Mouse (Mus musculus): Measurements from ENCODE around the gene Wdr62.
A peak's percentile ranks its signal among the peaks of the same experiment; 100 is the strongest.

Gene Wdr62

DNA sequence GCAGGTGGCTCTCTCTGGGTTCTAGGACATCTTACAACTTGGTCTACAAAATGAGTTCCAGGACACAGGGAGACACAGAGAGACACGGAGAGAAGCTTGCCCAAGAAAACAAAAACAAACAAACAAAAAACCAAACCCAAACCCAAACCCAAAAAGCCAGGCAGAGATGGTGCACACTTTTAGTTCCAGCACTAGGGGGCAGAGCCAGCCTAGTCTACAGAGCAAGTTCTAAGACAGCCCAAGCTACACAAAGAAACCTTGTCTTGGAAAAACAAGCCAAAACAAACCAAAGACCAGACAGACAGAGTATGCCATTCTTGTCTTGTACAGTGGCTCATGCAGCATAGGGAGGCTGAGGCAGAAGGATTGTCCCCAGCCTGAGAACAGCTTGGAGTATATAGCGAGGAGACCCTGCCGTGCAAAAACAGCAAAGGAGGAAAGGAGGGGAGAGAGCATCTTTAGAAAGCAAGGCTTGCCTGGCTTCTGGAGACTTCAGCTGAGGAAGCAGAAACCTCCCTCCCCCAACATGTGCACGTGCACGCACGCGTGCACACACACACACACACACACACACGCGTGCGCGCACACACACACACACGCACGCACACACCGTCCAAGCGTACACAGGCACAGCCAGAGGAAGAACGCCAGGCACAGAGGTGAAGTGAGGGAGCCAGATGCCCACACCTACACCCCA lies 26.0 kb upstream of the Wdr62 start:
- peak; percentile 75 for DNase-seq (ENCODE audit: low read depth)

DNA sequence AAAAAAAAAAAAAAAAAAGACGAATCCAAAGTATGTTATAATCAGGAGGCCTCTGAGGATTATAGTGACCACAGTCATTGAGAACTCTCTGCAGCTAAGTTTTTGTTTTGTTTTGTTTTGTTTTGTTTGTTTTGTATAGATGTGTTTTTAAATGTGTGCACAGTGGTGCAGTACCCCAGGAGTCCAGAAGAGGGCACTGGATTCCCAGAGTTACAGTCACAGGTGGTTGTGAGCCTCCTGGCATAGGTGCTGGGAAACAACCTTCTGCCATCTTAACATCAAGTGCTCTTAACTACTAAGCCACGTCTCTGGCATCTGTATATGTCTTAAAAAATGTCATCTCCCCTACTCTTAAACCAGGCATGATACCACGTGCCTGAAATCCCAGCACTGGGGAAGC lies 20.7 kb upstream of the Wdr62 start:
- DNase-seq (ENCODE audit: low read depth), result peak; percentile 82

- DNase-seq (ENCODE audit: low read depth), result no peak
These were observed 17.0 kb upstream of the Wdr62 start for GRCm38 (mm10) chr7:30297266-30297665.

GRCm38 (mm10) chr7:30296816-30297215 lies 16.6 kb upstream of the Wdr62 start:
- no peak for DNase-seq (ENCODE audit: low read depth)

GRCm38 (mm10) chr7:30295103-30295502 lies 14.9 kb upstream of the Wdr62 start:
- no peak for DNase-seq (ENCODE audit: low read depth)

DNA sequence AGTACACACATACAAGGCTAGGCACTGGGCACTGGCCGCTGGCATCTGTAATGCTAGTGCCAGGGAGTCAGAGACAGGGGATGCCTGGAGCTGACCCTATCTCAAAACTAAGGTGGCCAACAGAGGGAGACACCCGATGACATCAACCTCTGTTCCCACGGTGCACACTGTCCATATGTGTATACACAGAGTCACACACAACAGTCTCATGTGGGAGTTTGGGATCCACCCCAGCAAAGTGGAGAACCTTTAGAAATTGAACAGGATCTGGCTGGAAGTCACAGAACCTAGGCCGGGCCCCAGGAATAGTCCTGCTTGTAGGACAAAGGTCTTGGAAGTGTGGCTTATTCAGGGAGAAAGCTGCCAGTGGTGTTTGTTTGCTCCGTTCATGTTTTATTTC lies 14.1 kb upstream of the Wdr62 start:
- DNase-seq (ENCODE audit: low read depth), result no peak

- DNase-seq (ENCODE audit: low read depth), result no peak
These were observed 13.6 kb upstream of the Wdr62 start for GRCm38 (mm10) chr7:30293795-30294194.

DNA sequence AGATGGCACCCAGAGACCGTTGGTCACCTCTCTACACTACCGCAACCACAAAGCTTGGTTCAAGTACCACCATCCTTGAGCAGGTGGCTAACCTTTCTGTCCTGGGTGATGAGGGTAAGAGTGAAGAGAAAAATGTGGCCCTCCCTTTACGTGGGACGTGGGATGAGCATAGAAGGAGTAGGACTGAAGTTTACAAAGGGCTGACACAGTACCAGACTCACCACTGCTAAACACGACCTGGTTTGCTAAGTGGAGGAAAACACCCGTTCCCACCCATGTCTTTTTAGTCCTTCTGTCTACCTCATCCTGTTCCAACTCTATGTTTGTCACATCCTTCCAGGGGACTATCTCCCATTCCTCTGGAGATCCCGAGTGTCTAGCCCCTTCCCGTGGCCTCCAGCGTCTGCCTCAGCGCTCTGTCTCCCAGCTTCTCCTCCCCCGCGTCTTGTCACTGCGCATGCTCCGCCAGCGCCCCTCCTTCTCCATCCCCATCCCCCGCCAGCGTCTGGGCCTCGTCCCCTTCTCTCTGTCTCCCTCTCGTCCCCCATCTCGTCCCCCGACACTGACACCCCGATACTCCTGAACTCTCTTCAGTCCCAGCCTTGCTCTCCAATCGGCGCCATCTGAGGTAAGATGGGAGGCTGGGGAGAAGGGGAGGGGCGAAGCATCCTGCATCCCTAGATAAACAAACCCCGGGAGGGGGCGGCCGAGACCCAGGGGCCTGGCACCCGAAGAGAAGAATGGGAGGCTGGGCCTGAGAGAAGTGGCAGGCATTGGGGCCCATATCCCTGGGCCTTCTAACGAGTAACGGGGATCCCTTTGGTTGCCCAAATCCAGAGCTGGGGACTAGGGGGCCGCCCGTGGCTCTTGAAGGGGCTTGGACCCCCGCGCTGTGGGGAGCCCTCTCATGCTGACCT lies 11.3 kb upstream of the Wdr62 start, which contains the start of gene Clip3:
Gene Clip3 (plus strand): TSS at position 514 of the 917 bp plus-strand sequence.
- DNase-seq (ENCODE audit: low read depth), result peak; percentile 49

- DNase-seq (ENCODE audit: low read depth), result no peak
These were observed 9.6 kb upstream of the Wdr62 start for GRCm38 (mm10) chr7:30289714-30290399.

DNA sequence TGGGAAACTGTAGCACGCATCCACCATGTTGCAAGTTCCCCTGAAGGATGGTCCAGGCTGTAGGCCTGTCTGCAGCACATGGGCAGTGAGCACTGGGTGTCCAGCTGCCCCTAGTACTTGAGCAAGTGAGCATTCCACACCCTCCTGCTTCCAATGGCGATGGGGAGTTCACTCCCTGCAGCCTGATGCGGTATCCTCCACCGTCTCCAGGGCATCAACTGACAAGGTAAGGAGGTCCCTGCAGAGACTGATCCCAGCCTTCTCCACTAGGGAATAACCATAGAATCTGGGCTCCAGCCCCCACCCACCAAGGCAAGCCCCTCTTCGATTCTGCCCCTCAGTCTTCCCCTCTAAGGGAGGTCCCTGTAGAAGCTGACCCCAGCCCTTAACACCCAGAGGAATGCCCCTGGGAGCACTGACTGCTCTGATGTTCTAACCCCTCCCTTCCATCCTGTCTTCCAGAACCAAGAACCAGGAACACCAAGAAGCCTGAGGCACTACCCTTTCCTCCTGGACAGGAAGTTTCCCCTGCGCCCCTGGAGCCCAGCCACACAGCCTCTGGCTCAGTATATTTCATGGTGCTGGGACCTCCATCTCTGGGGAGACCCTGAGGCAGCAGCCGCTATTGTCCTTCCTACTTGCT lies 9.0 kb upstream of the Wdr62 start:
- DNase-seq (ENCODE audit: low read depth), result no peak

- DNase-seq (ENCODE audit: low read depth), result no peak
These were observed 7.8 kb upstream of the Wdr62 start for GRCm38 (mm10) chr7:30288046-30288445.

DNA sequence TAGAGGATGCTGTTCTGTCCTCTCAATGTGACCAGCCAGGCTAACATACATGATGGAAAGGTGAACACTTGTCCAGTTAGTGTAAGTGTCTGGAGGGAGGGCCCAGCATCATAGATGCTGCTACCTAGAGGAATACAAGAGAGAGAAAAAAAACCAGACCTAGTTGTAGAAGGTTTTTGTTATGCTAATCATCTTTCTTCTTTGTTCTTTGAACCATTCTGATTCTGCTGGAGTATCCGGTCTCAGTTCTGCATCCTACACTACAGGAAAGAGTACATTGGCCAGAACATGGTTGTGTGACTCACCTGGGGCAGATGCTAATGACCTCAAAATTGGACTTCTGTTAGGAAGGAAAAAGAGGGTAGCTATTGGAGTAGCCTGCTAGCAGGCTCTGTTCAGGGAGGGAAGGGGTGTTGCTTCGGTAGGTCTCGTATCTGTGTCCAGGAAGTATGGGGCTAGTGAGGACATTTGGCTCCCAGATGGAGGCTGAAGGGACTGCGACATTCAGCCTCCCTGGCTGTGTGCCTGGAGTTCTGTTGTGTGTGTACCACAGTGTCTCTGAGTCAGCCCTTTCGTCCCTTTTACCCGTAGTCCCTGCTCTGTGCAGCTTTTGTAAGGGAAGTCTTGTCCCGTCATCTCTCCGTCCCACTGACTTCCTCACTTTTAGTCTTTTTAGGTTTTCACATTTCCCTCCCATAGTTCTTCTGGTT lies 6.6 kb upstream of the Wdr62 start:
- no peak for DNase-seq (ENCODE audit: low read depth)

DNA sequence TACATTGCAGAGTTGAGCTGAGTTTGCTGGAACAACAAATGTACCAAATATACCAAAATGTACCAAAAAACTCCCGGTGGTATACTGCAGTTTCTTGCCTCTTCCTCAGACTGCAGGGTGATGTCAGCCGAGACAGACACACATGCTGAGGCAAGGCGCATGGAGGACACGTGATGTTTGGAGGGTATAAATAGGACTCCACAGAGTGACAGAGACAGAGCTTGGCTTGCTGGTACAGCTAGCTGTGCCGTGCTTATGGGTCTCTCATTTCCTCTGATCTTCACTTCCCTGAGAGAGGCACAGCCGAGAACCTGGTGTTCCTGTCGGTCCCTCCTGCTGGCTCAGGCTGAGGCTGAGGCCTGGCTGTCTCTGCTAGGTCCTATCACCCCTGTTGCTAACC lies 2.5 kb upstream of the Wdr62 start:
- DNase-seq (ENCODE audit: low read depth), result no peak

- no peak for DNase-seq (ENCODE audit: low read depth)
These were observed 1.3 kb upstream of the Wdr62 start for GRCm38 (mm10) chr7:30281522-30281921.

GRCm38 (mm10) chr7:30280670-30281138 lies 485 bp upstream of the Wdr62 start:
- DNase-seq (ENCODE audit: low read depth), result peak; percentile 95

DNA sequence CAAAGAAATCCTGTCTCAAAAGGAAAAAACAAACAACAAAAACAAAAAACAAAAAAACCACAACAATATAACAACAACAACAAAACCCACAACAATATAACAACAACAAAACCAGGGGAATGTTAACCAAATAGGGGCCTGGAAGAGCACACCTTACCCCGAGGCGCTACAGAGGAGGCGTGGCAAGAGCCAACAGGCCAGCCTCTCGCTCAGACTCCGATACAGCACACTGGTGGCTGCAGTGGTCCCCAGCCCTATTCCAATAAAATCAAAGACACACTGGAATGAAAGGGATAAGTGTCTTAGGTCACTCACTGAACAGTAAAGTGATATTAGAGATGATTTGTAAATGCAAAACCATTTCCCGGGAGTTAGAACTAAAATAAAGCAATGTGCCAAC lies 683 bp downstream of the Wdr62 start:
- no peak for DNase-seq (ENCODE audit: low read depth)

DNA sequence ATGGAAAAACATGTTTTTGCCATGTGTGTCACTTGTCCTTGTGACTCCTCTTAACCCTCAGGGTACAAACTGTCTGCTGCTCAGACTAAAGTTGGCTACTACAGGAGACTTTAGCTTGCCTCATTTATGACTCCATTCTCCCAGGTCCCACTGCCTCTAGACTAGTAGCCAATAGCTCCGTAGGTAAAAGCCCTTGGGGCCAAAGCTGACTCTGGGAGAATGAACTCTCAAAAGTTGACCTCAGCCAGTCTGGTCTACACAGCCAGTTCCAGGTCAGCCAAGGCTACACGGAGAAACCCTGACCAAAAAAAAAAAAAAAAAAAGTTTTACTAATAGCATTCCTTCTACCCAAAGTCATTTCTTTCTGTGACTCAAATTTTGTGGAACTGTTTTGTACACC lies 1.3 kb downstream of the Wdr62 start:
- no peak for DNase-seq (ENCODE audit: low read depth)

GRCm38 (mm10) chr7:30274383-30274782 lies 5.8 kb downstream of the Wdr62 start:
- DNase-seq (ENCODE audit: low read depth), result no peak

- DNase-seq (ENCODE audit: low read depth), result no peak
These were observed 10.6 kb downstream of the Wdr62 start for GRCm38 (mm10) chr7:30269641-30270040.

DNA sequence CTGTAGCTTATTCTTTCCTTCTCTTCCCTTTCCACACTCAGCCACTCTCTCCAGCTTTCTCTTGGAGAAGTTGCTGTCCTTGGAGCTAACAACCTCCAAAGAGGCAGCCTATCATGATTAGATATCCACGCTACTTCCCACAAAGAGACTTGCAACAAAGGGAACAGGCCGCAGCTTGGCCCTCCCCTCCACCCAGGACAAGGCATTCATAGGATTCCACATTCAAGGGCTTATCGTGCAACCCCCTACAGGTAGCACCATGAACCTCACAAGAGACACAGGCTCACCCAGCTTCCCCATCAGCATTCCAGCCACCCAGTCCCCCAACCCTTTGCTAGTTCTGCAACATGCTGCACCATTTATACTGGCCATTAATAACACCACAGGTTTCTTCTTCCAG lies 13.4 kb downstream of the Wdr62 start:
- no peak for DNase-seq (ENCODE audit: low read depth)

DNA sequence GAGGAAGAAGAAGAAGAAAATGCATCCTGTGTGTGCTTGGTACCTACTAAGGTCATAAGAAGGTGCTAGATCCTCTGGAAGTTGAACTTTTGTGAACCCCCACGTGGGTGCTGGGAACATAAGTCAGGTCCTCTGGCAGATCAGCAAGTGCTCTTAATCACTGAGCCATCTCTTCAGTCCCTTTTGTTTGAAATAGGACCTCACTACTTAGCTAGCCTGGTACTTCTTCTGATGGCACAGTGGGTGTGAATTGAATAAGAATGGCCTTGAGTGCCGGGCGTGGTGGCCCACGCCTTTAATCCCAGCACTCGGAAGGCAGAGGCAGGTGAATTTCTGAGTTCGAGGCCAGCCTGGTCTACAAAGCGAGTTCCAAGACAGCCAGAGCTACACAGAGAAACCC lies 14.3 kb downstream of the Wdr62 start:
- DNase-seq (ENCODE audit: low read depth), result no peak

Measured in induced T-regulatory cell, adult 2 months (primary cell).